Mouse (Mus musculus): ENCODE measurements at regions not wholly inside any gene's neighbourhood (a gene's known extent, or its start where the extent isn't known, plus 50 kb on each side); places are given as distances from the start of the nearest gene placed in this dataset.

GRCm38 (mm10) chr3:131698070-131698750 lies 133.6 kb downstream of the Papss1 start:
- no peak for DNase-seq (ENCODE audit: extremely low spot score in 1 of 2, low spot score in 1 of 2)

- DNase-seq (ENCODE audit: extremely low spot score in 1 of 2, low spot score in 1 of 2): peak in 1 of 2 experiments; percentile 12
These were observed 138.6 kb downstream of the Papss1 start for GRCm38 (mm10) chr3:131703134-131703533.

- no peak for DNase-seq (ENCODE audit: extremely low spot score in 1 of 2, low spot score in 1 of 2)
These were observed 149.0 kb downstream of the Papss1 start for GRCm38 (mm10) chr3:131713532-131713931.

- DNase-seq (ENCODE audit: extremely low spot score in 1 of 2, low spot score in 1 of 2): no peak
These were observed 154.2 kb downstream of the Papss1 start for GRCm38 (mm10) chr3:131718761-131719160.

- DNase-seq (ENCODE audit: extremely low spot score in 1 of 2, low spot score in 1 of 2): no peak
These were observed 164.1 kb downstream of the Papss1 start for GRCm38 (mm10) chr3:131728618-131729017.

GRCm38 (mm10) chr3:131734226-131734625 lies 169.7 kb downstream of the Papss1 start:
- no peak for DNase-seq (ENCODE audit: extremely low spot score in 1 of 2, low spot score in 1 of 2)

- no peak for DNase-seq (ENCODE audit: extremely low spot score in 1 of 2, low spot score in 1 of 2)
These were observed 172.9 kb downstream of the Papss1 start for GRCm38 (mm10) chr3:131737461-131737860.

GRCm38 (mm10) chr3:131737953-131738598 lies 173.5 kb downstream of the Papss1 start:
- DNase-seq (ENCODE audit: extremely low spot score in 1 of 2, low spot score in 1 of 2): no peak

GRCm38 (mm10) chr3:131755537-131755936 lies 191.0 kb downstream of the Papss1 start:
- no peak for DNase-seq (ENCODE audit: extremely low spot score in 1 of 2, low spot score in 1 of 2)

GRCm38 (mm10) chr3:131756126-131756525 lies 191.6 kb downstream of the Papss1 start:
- no peak for DNase-seq (ENCODE audit: extremely low spot score in 1 of 2, low spot score in 1 of 2)

- DNase-seq (ENCODE audit: extremely low spot score in 1 of 2, low spot score in 1 of 2): no peak
These were observed 205.4 kb downstream of the Papss1 start for GRCm38 (mm10) chr3:131769976-131770375.

- DNase-seq (ENCODE audit: extremely low spot score in 1 of 2, low spot score in 1 of 2): no peak
These were observed 205.9 kb downstream of the Papss1 start for GRCm38 (mm10) chr3:131770486-131770885.

GRCm38 (mm10) chr3:131771863-131772546 lies 207.4 kb downstream of the Papss1 start:
- DNase-seq (ENCODE audit: extremely low spot score in 1 of 2, low spot score in 1 of 2): no peak

GRCm38 (mm10) chr3:131772593-131772992 lies 208.0 kb downstream of the Papss1 start:
- no peak for DNase-seq (ENCODE audit: extremely low spot score in 1 of 2, low spot score in 1 of 2)

GRCm38 (mm10) chr3:131775431-131775830 lies 210.9 kb downstream of the Papss1 start:
- DNase-seq (ENCODE audit: extremely low spot score in 1 of 2, low spot score in 1 of 2): no peak

- no peak for DNase-seq (ENCODE audit: extremely low spot score in 1 of 2, low spot score in 1 of 2)
These were observed 212.1 kb downstream of the Papss1 start for GRCm38 (mm10) chr3:131776650-131777049.

- no peak for DNase-seq (ENCODE audit: extremely low spot score in 1 of 2, low spot score in 1 of 2)
These were observed 215.2 kb downstream of the Papss1 start for GRCm38 (mm10) chr3:131779803-131780202.

- DNase-seq (ENCODE audit: extremely low spot score in 1 of 2, low spot score in 1 of 2): no peak
These were observed 221.0 kb downstream of the Papss1 start for GRCm38 (mm10) chr3:131785524-131785923.

GRCm38 (mm10) chr3:131788321-131788720 lies 223.8 kb downstream of the Papss1 start:
- no peak for DNase-seq (ENCODE audit: extremely low spot score in 1 of 2, low spot score in 1 of 2)

- DNase-seq (ENCODE audit: extremely low spot score in 1 of 2, low spot score in 1 of 2): no peak
These were observed 224.6 kb downstream of the Papss1 start for GRCm38 (mm10) chr3:131789177-131789576.

GRCm38 (mm10) chr3:131794056-131794455 lies 229.5 kb downstream of the Papss1 start:
- DNase-seq (ENCODE audit: extremely low spot score in 1 of 2, low spot score in 1 of 2): no peak

Data from layer of hippocampus, postnatal 25 days (tissue).